Comparison of ENCODE assay signal across 18 mouse cellular contexts in the genomic region with DNA sequence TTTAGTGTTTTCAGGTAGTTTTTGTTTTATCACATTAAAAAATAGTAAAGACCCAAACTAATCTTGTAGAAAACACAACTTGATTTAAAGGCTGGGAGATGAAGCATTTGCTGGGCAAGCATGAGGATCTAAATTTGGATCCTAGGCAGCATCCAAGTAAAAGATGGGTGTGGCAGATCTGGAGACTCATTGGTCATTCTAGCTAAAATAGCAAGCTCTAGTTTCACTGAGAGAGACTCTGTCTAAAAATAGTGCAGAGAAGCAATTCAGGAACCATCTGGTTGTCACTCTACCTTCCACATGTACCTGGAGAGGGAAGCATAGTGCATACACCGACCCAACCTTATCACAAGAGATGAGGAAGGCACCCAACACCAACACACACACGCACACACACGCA. TPM values are rescaled to one million over a fixed set of nuclear protein-coding genes. Genes with fewer than 3 reads are reported as not detected.
A peak's percentile ranks its signal among the peaks of the same experiment; 100 is the strongest.
DNase-seq lines count a peak whose midpoint lies in the region; ATAC-seq lines count a peak whose summit lies in the region.
"Had no signal": no experiment of that assay in that cellular context is flagged by ENCODE, and none has a peak within 500 bp of the region (broad histone marks: within the 10 kb centered on the region; RNA-seq: fewer than 3 reads in every experiment).

No protein-coding gene starts in this region.

- peak; percentile 65; the same call in 1 of the 2 replicates for ATAC-seq in frontal cortex, adult (ENCODE audit: low TSS enrichment)
- ATAC-seq: forebrain, postnatal 0 days; inflammation-experienced regulatory T-cells, adult 6 months; midbrain, embryonic 16.5 days had no signal

- intact Hi-C loops in heart, postnatal 36 days (cut with DNase I) = no loop called here

- DNase-seq in frontal cortex, postnatal 25 days (ENCODE audit: low spot score in 2 of 2) = no peak
- DNase-seq in heart, adult 9 months (ENCODE audit: low spot score in 2 of 2) = peak; percentile 42 to 50
- DNase-seq in heart, postnatal 36 days = no peak
- peak; percentile 79 for DNase-seq in brain, adult 2 months (ENCODE audit: low read depth, low spot score)
- peak; percentile 72 for DNase-seq in skeletal muscle tissue, adult 2 months (ENCODE audit: low read depth, low spot score)
- DNase-seq in kidney, adult 9 months = no peak
- DNase-seq: adrenal gland, postnatal 14 days; cerebellum, adult 11 months; forebrain, postnatal 0 days; kidney, adult 18-20 months; kidney, postnatal 10 days; retina, postnatal 1 day; right cerebral cortex, postnatal 4 days; thymus, adult 2 months; thymus, postnatal 4 days had no signal

RNA-seq across cellular contexts. Expression of gene Smarce1, which starts 14.6 kb away (rescaled TPM):
- 10 to 100 TPM; 42.9 to 47.8 TPM for total RNA-seq in heart, postnatal 36 days (2021)

RNA-seq across cellular contexts. Expression of gene Krt222, which starts 27.7 kb away (rescaled TPM):
- 10 to 100 TPM; 25.6 to 33.4 TPM for total RNA-seq in heart, postnatal 36 days (2021)

Comparison
In these comparisons a context has a peak if more than half of its experiments do, and no peak if none do; other contexts are left out.
1. DNase-seq: peak in heart, adult 9 months (2 of 2), brain, adult 2 months (single experiment) and skeletal muscle tissue, adult 2 months (single experiment); none in frontal cortex, postnatal 25 days (0 of 2), heart, postnatal 36 days (0 of 2) and kidney, adult 9 months (single experiment).